Mouse (Mus musculus) olfactory bulb, adult 2 months (tissue): Measurements from ENCODE around the gene Lrrc38. TPM values are rescaled to one million over a fixed set of nuclear protein-coding genes. Genes with fewer than 3 reads are reported as not detected.

Source experiments
- H3K27ac ChIP-seq: fragments of 200-500 bp; 2 replicates; pipeline ENCODE4 v1.5.1; 2012; ENCODE audit warnings: low read depth, low read length; ENCODE audit not compliant: insufficient read depth
- H3K4me1 ChIP-seq: fragments of 200-500 bp; 2 replicates; pipeline ENCODE4 v1.6.1; 2012; ENCODE audit warnings: low read length; ENCODE audit not compliant: control insufficient read depth, insufficient read depth
- H3K4me3 ChIP-seq: fragments of 200-500 bp; 2 replicates; pipeline ENCODE4 v1.5.1; 2012; ENCODE audit warnings: mild to moderate bottlenecking, low read depth, low read length, moderate library complexity; ENCODE audit not compliant: insufficient read depth
- CTCF ChIP-seq: fragments of 200-500 bp; IDR thresholded peaks from 2 replicates; pipeline ENCODE4 v1.5.1; 2012; ENCODE audit warnings: low read depth, mild to moderate bottlenecking, low read length, moderate library complexity; ENCODE audit not compliant: insufficient read depth
- POLR2A ChIP-seq: fragments of 200-500 bp; IDR thresholded peaks from 2 replicates; pipeline ENCODE4 v1.6.1; 2012; ENCODE audit warnings: mild to moderate bottlenecking, low read depth, low read length, moderate library complexity; ENCODE audit not compliant: insufficient read depth
- WGBS: fragments of 180-500 bp; shearing (Covaris S2); methylation state at CpG from one replicate; pipeline ENCODE4 v1.1.7; 2018; 5-methylcytosine and 5-hydroxymethylcytosine counted together
- polyA plus RNA-seq: library from polyadenylated mRNA; stranded (reverse); fragments of >200 nt; gene quantifications from 2 replicates; pipeline ENCODE4 v1.2.4, GENCODE M21; 2012; ENCODE audit warnings: low replicate concordance; ENCODE audit not compliant: missing spikeins, insufficient read depth, insufficient read length

The Lrrc38 gene
- polyA plus RNA-seq, 1 experiment, result not detected

GRCm38 (mm10) chr4:143413621-143414020 is 64.1 kb downstream of the Lrrc38 start:
- no peaks in the 10 kb centered on the region for H3K4me1 ChIP-seq
- H3K4me3 ChIP-seq, result no peak overlapping the region
- no peak overlapping the region for H3K27ac ChIP-seq
- WGBS, result 100% methylated on average over 1 of the region's 1 CpGs
- TF ChIP-seq POLR2A (no peak), CTCF (no peak)

GRCm38 (mm10) chr4:143414121-143414520 is 64.6 kb downstream of the Lrrc38 start:
- TF ChIP-seq CTCF (no peak), POLR2A (no peak)
- H3K4me1 ChIP-seq, result 0 out of 2 replicates have a peak, but pooled peaks cover 4% of the 10 kb centered on the region
- no peak overlapping the region for H3K27ac ChIP-seq
- 100% methylated on average over 3 of the region's 3 CpGs for WGBS
- H3K4me3 ChIP-seq, result no peak overlapping the region

Other genes with a start within 250 kb of the Lrrc38 start
- 212 TPM in 1 of 2 replicates, not detected in the other for gene Prdm2, start 136.8 kb upstream of the Lrrc38 start, polyA plus RNA-seq
- not detected in 2 replicates for gene Pdpn, start 50.2 kb upstream of the Lrrc38 start, polyA plus RNA-seq
- gene Pramel1, start 44.7 kb downstream of the Lrrc38 start, polyA plus RNA-seq, result not detected in 2 replicates
- gene Pramef8, start 62.7 kb downstream of the Lrrc38 start, polyA plus RNA-seq, result not detected in 2 replicates
- gene Oog4, start 100.6 kb downstream of the Lrrc38 start, polyA plus RNA-seq, result not detected in 2 replicates
- not detected in 2 replicates for gene Gm13043, start 161.6 kb downstream of the Lrrc38 start, polyA plus RNA-seq
- gene Gm13040, start 186.2 kb downstream of the Lrrc38 start, polyA plus RNA-seq, result not detected in 2 replicates
- not detected in 2 replicates for gene BC080695, start 201.9 kb downstream of the Lrrc38 start, polyA plus RNA-seq
- not detected in 2 replicates for gene Gm13057, start 202.0 kb downstream of the Lrrc38 start, polyA plus RNA-seq